Mouse (Mus musculus): ENCODE data around the gene Nkx2-1. TPM values are rescaled to one million over a fixed set of nuclear protein-coding genes. Genes with fewer than 3 reads are reported as not detected.
A peak's percentile ranks its signal among the peaks of the same experiment; 100 is the strongest.

The Nkx2-1 gene
- total and polyA plus RNA-seq, 2 experiments from 2014 or later, result 0.05 TPM; not detected in 1

GRCm38 (mm10) chr12:56536174-56536883 lies 379 bp downstream of the Nkx2-1 start:
- TF ChIP-seq EP300 (IDR thresholded peaks at IDR 0.05; ENCODE audit: low read depth) (no peak), CTCF (IDR thresholded peaks at IDR 0.05; ENCODE audit: low read depth) (no peak)
- Histone ChIP-seq H3K27me3 (ENCODE audit: control insufficient read depth, insufficient read depth, low read length) (peaks cover 97% of the 10 kb centered on the region), H3K4me2 (ENCODE audit: low read depth, low read length) (peak overlapping the region; percentile 22; the same call in 1 of the 2 replicates), H3K9ac (replicated peaks; ENCODE audit: low read depth, low read length) (no peak overlapping the region), H3K27ac (ENCODE audit: low read depth) (no peak overlapping the region), H3K9me3 (replicated peaks; ENCODE audit: control insufficient read depth, low read length) (no peaks in the 10 kb centered on the region), H3K4me1 (ENCODE audit: control insufficient read depth, insufficient read depth) (no peaks in the 10 kb centered on the region), H3K4me3 (ENCODE audit: low read depth, low read length) (peak overlapping the region; percentile 16; the same call in 1 of the 2 replicates), H3K36me3 (replicated peaks; ENCODE audit: control insufficient read depth, insufficient read depth, low read length) (no peaks in the 10 kb centered on the region)
- DNase-seq (ENCODE audit: low spot score) (no peak), ATAC-seq (ENCODE audit: insufficient read depth, low read depth) (no peak)
- 1% methylated on average over 44 of the region's 44 CpGs for WGBS

GRCm38 (mm10) chr12:56535411-56536173 lies 1.1 kb downstream of the Nkx2-1 start:
- TF ChIP-seq CTCF (IDR thresholded peaks at IDR 0.05; ENCODE audit: low read depth) (no peak), EP300 (IDR thresholded peaks at IDR 0.05; ENCODE audit: low read depth) (no peak)
- Histone ChIP-seq H3K4me3 (ENCODE audit: low read depth, low read length) (peak overlapping the region; percentile 46), H3K9ac (replicated peaks; ENCODE audit: low read depth, low read length) (no peak overlapping the region), H3K4me1 (ENCODE audit: control insufficient read depth, insufficient read depth) (no peaks in the 10 kb centered on the region), H3K4me2 (ENCODE audit: low read depth, low read length) (peak overlapping the region; percentile 22; the same call in 1 of the 2 replicates), H3K27ac (ENCODE audit: low read depth) (no peak overlapping the region), H3K27me3 (ENCODE audit: control insufficient read depth, insufficient read depth, low read length) (peaks cover 98% of the 10 kb centered on the region), H3K9me3 (replicated peaks; ENCODE audit: control insufficient read depth, low read length) (no peaks in the 10 kb centered on the region), H3K36me3 (replicated peaks; ENCODE audit: control insufficient read depth, insufficient read depth, low read length) (no peaks in the 10 kb centered on the region)
- DNase-seq (ENCODE audit: low spot score) (no peak), ATAC-seq (ENCODE audit: insufficient read depth, low read depth) (no peak)
- 0% methylated on average over 20 of the region's 36 CpGs for WGBS

GRCm38 (mm10) chr12:56534651-56535326 lies 1.9 kb downstream of the Nkx2-1 start:
- Histone ChIP-seq H3K9ac (replicated peaks; ENCODE audit: low read depth, low read length) (no peak overlapping the region), H3K4me1 (ENCODE audit: control insufficient read depth, insufficient read depth) (no peaks in the 10 kb centered on the region), H3K36me3 (replicated peaks; ENCODE audit: control insufficient read depth, insufficient read depth, low read length) (no peaks in the 10 kb centered on the region), H3K27me3 (ENCODE audit: control insufficient read depth, insufficient read depth, low read length) (peaks cover 98% of the 10 kb centered on the region), H3K4me2 (ENCODE audit: low read depth, low read length) (peak overlapping the region; percentile 57), H3K9me3 (replicated peaks; ENCODE audit: control insufficient read depth, low read length) (no peaks in the 10 kb centered on the region), H3K27ac (ENCODE audit: low read depth) (no peak overlapping the region), H3K4me3 (ENCODE audit: low read depth, low read length) (peak overlapping the region; percentile 46)
- ATAC-seq (ENCODE audit: insufficient read depth, low read depth), result peak; percentile 44; the same call in 1 of the 2 replicates
- no peak for DNase-seq (ENCODE audit: low spot score)
- under 1% methylated on average over 60 of the region's 62 CpGs for WGBS
- TF ChIP-seq CTCF (IDR thresholded peaks at IDR 0.05; ENCODE audit: low read depth) (no peak), EP300 (IDR thresholded peaks at IDR 0.05; ENCODE audit: low read depth) (no peak)

- Histone ChIP-seq H3K4me3 (ENCODE audit: low read depth, low read length) (peak overlapping the region; percentile 46), H3K27ac (ENCODE audit: low read depth) (no peak overlapping the region), H3K9me3 (replicated peaks; ENCODE audit: control insufficient read depth, low read length) (no peaks in the 10 kb centered on the region), H3K9ac (replicated peaks; ENCODE audit: low read depth, low read length) (no peak overlapping the region), H3K4me2 (ENCODE audit: low read depth, low read length) (peak overlapping the region; percentile 57), H3K36me3 (replicated peaks; ENCODE audit: control insufficient read depth, insufficient read depth, low read length) (no peaks in the 10 kb centered on the region), H3K4me1 (ENCODE audit: control insufficient read depth, insufficient read depth) (no peaks in the 10 kb centered on the region), H3K27me3 (ENCODE audit: control insufficient read depth, insufficient read depth, low read length) (peaks cover 98% of the 10 kb centered on the region)
- TF ChIP-seq CTCF (IDR thresholded peaks at IDR 0.05; ENCODE audit: low read depth), result no peak
- no peak for TF ChIP-seq EP300 (IDR thresholded peaks at IDR 0.05; ENCODE audit: low read depth)
- WGBS, result 0% methylated on average over 19 of the region's 24 CpGs
- no peak for ATAC-seq (ENCODE audit: insufficient read depth, low read depth)
- no peak for DNase-seq (ENCODE audit: low spot score)
These were observed 2.4 kb downstream of the Nkx2-1 start for GRCm38 (mm10) chr12:56534311-56534650.

GRCm38 (mm10) chr12:56533501-56534310 lies 3.0 kb downstream of the Nkx2-1 start:
- H3K36me3 ChIP-seq (replicated peaks; ENCODE audit: control insufficient read depth, insufficient read depth, low read length), result no peaks in the 10 kb centered on the region
- H3K4me3 ChIP-seq (ENCODE audit: low read depth, low read length), result peak overlapping the region; percentile 46
- H3K4me2 ChIP-seq (ENCODE audit: low read depth, low read length), result no peak overlapping the region
- ATAC-seq (ENCODE audit: insufficient read depth, low read depth), result no peak
- WGBS, result 1% methylated on average over 54 of the region's 54 CpGs
- H3K9ac ChIP-seq (replicated peaks; ENCODE audit: low read depth, low read length), result no peak overlapping the region
- no peaks in the 10 kb centered on the region for H3K4me1 ChIP-seq (ENCODE audit: control insufficient read depth, insufficient read depth)
- H3K27ac ChIP-seq (ENCODE audit: low read depth), result no peak overlapping the region
- no peaks in the 10 kb centered on the region for H3K9me3 ChIP-seq (replicated peaks; ENCODE audit: control insufficient read depth, low read length)
- H3K27me3 ChIP-seq (ENCODE audit: control insufficient read depth, insufficient read depth, low read length), result peaks cover 98% of the 10 kb centered on the region
- DNase-seq (ENCODE audit: low spot score), result no peak
- TF ChIP-seq EP300 (IDR thresholded peaks at IDR 0.05; ENCODE audit: low read depth) (no peak), CTCF (IDR thresholded peaks at IDR 0.05; ENCODE audit: low read depth) (no peak)

All from heart, postnatal 0 days (tissue).